Mouse (Mus musculus) thymus, adult 2 months (tissue): Measurements from ENCODE around the gene Rap2a. TPM values are rescaled to one million over a fixed set of nuclear protein-coding genes. Genes with fewer than 3 reads are reported as not detected.

ENCODE experiments used
- DNase-seq: peaks from one replicate; pipeline ENCODE4 v3.0.0; 2021
- H3K27ac ChIP-seq: fragments of 200-500 bp; 2 replicates; pipeline ENCODE4 v1.5.1; 2012; ENCODE audit warnings: low read length, control low read depth; ENCODE audit not compliant: control insufficient read depth, insufficient read depth
- H3K27me3 ChIP-seq: fragments of 200-500 bp; 2 replicates; pipeline ENCODE4 v1.6.1; 2012; ENCODE audit warnings: mild to moderate bottlenecking, low read length, moderate library complexity, mixed read lengths; ENCODE audit not compliant: control insufficient read depth, insufficient read depth
- H3K36me3 ChIP-seq: fragments of 200-500 bp; 2 replicates; pipeline ENCODE4 v1.6.1; 2012; ENCODE audit warnings: mild to moderate bottlenecking, low read length, moderate library complexity; ENCODE audit not compliant: control insufficient read depth, insufficient read depth
- H3K4me1 ChIP-seq: fragments of 200-500 bp; replicated peaks from 2 replicates; pipeline ENCODE4 v1.6.1; 2012; ENCODE audit warnings: low read length; ENCODE audit not compliant: control insufficient read depth, insufficient read depth
- H3K4me3 ChIP-seq: fragments of 200-500 bp; 2 replicates; pipeline ENCODE4 v1.5.1; 2012; ENCODE audit warnings: mild to moderate bottlenecking, low read length, control low read depth, moderate library complexity; ENCODE audit not compliant: control insufficient read depth, insufficient read depth
- CTCF ChIP-seq: fragments of 200-500 bp; IDR thresholded peaks from 2 replicates; pipeline ENCODE4 v1.5.1; 2012; ENCODE audit warnings: mild to moderate bottlenecking, control low read depth, low read length, moderate library complexity, borderline replicate concordance; ENCODE audit not compliant: control insufficient read depth, poor library complexity, insufficient read depth; ENCODE audit errors: extremely low read depth
- POLR2A ChIP-seq: fragments of 200-500 bp; IDR thresholded peaks from 2 replicates; pipeline ENCODE4 v1.6.1; 2012; ENCODE audit warnings: mild to moderate bottlenecking, low read length, control low read depth, moderate library complexity; ENCODE audit not compliant: control insufficient read depth, poor library complexity, insufficient read depth; ENCODE audit errors: extremely low read depth
- WGBS: fragments of 180-500 bp; shearing (Covaris S2); methylation state at CpG from one replicate; pipeline ENCODE4 v1.1.7; 2018; 5-methylcytosine and 5-hydroxymethylcytosine counted together
- polyA plus RNA-seq: library from polyadenylated mRNA; depleted of rRNA; stranded (reverse); fragments of >200 nt; gene quantifications from 2 replicates; pipeline ENCODE4 v1.2.3, GENCODE M21; 2012; rRNA removed

Rap2a gene
- polyA plus RNA-seq, 1 experiment, result 9.8 TPM

DNA sequence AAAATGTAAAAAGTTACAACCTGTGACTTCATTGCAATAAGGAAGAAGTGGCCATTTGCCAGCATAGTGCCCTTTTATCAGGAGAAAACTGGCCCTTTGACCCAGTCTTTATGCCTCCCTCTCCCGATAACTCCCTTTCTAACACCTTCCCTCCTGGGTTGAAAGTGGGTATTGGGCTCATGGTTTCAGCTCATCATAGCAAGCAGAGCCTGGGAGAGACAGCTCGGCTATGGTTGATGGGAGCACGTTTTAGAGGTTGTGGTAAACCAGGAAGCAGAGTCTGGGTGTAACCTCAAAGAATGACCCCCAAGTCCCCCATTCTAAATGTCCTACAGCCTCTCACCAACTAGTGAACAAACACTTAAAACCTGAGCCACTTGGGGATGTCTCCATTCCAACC lies 64.7 kb downstream of the Rap2a start:
- Histone ChIP-seq H3K36me3 (no peaks in the 10 kb centered on the region), H3K27me3 (no peaks in the 10 kb centered on the region), H3K4me1 (peaks cover 3% of the 10 kb centered on the region; the same call in 1 of the 2 replicates), H3K4me3 (no peak overlapping the region), H3K27ac (no peak overlapping the region)
- DNase-seq, result no peak
- TF ChIP-seq POLR2A, result no peak
- no peak for TF ChIP-seq CTCF
- 81% methylated on average over 3 of the region's 3 CpGs for WGBS

GRCm38 (mm10) chr14:120543846-120544245 lies 65.6 kb downstream of the Rap2a start:
- no peak overlapping the region for H3K27ac ChIP-seq

GRCm38 (mm10) chr14:120544495-120544894 lies 66.3 kb downstream of the Rap2a start:
- DNase-seq, result peak; percentile 13
- Histone ChIP-seq H3K36me3 (no peaks in the 10 kb centered on the region), H3K27me3 (no peaks in the 10 kb centered on the region), H3K4me1 (peaks cover 3% of the 10 kb centered on the region; the same call in 1 of the 2 replicates), H3K4me3 (no peak overlapping the region), H3K27ac (no peak overlapping the region)
- 75% methylated on average over 6 of the region's 6 CpGs for WGBS
- TF ChIP-seq CTCF (no peak), POLR2A (no peak)

More at GRCm38 (mm10) chr14:120543846-120544245, 65.6 kb downstream of the Rap2a start:
- no peak for TF ChIP-seq POLR2A
- no peak for TF ChIP-seq CTCF
- Histone ChIP-seq H3K36me3 (no peaks in the 10 kb centered on the region), H3K4me1 (peaks cover 3% of the 10 kb centered on the region; the same call in 1 of the 2 replicates), H3K4me3 (no peak overlapping the region), H3K27me3 (no peaks in the 10 kb centered on the region)
- DNase-seq, result no peak
- WGBS, result 91% methylated on average over 6 of the region's 6 CpGs

DNA sequence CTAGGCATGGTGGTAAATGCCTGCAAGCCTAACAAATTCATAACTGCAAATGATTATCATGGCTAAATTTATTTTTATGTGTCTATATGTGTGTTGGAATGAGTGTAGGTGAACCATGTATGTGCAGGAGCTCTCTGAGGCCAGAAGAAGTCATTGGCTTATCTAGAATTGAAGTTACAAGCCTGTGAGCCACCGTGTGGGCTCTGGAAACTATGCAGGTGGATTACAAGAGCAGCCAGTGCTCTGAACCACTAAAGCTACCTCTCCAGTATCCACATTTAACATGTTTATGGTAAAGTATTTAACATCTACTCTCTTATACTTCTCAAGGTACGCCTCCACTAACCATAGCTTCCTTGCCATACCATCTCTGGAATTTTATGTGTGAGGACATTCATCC lies 66.7 kb downstream of the Rap2a start:
- Histone ChIP-seq H3K36me3 (no peaks in the 10 kb centered on the region), H3K4me1 (peaks cover 3% of the 10 kb centered on the region; the same call in 1 of the 2 replicates), H3K4me3 (no peak overlapping the region), H3K27ac (no peak overlapping the region), H3K27me3 (no peaks in the 10 kb centered on the region)
- TF ChIP-seq POLR2A (no peak), CTCF (no peak)
- 71% methylated on average over 2 of the region's 2 CpGs for WGBS
- no peak for DNase-seq

Other genes with a start within 250 kb of the Rap2a start
- gene Mbnl2, start 202.8 kb upstream of the Rap2a start, polyA plus RNA-seq, result 58.9 and 64.4 TPM in 2 replicates